Mouse (Mus musculus) heart, embryonic 13.5 days (tissue): ENCODE data around the gene Aacs. TPM values are rescaled to one million over a fixed set of nuclear protein-coding genes. Genes with fewer than 3 reads are reported as not detected.
A peak's percentile ranks its signal among the peaks of the same experiment; 100 is the strongest.

Experiments used
- ATAC-seq: fragments of 200-750 bp; cut with Nextera tagmentation; 2 replicates; pipeline ENCODE4 v1.8.0; 2017; ENCODE audit warnings: moderate TSS enrichment; ENCODE audit not compliant: insufficient number of reproducible peaks, low FRiP score, low TSS enrichment; ENCODE audit errors: extremely low read depth
- H3K27ac ChIP-seq: fragments of 300-500 bp; sonication (generic); replicated peaks from 2 replicates; pipeline ENCODE4 v1.5.1; 2015; ENCODE audit warnings: moderate library complexity, mild to moderate bottlenecking, inconsistent platforms
- H3K27me3 ChIP-seq: fragments of 300-500 bp; sonication (generic); replicated peaks from 2 replicates; pipeline ENCODE4 v1.6.1; 2015; ENCODE audit warnings: mild to moderate bottlenecking, inconsistent platforms
- H3K36me3 ChIP-seq: fragments of 300-500 bp; sonication (generic); 2 replicates; pipeline ENCODE4 v1.6.1; 2015; ENCODE audit warnings: mild to moderate bottlenecking, inconsistent platforms
- H3K4me1 ChIP-seq: fragments of 300-500 bp; sonication (generic); 2 replicates; pipeline ENCODE4 v1.6.1; 2015; ENCODE audit warnings: inconsistent platforms
- H3K4me2 ChIP-seq: fragments of 300-500 bp; sonication (generic); 2 replicates; pipeline ENCODE4 v1.6.1; 2015; ENCODE audit warnings: inconsistent platforms, mild to moderate bottlenecking, moderate library complexity
- H3K4me3 ChIP-seq: fragments of 300-500 bp; sonication (generic); 2 replicates; pipeline ENCODE4 v1.5.1; 2015; ENCODE audit warnings: moderate library complexity, mild to moderate bottlenecking, inconsistent platforms
- H3K9ac ChIP-seq: fragments of 300-500 bp; sonication (generic); 2 replicates; pipeline ENCODE4 v1.6.1; 2015; ENCODE audit warnings: inconsistent platforms, mild to moderate bottlenecking, moderate library complexity
- H3K9me3 ChIP-seq: fragments of 300-500 bp; sonication (generic); 2 replicates; pipeline ENCODE4 v1.6.1; 2016; ENCODE audit warnings: inconsistent platforms
- WGBS: fragments of 180-500 bp; shearing (Covaris S2); methylation state at CpG from one replicate; pipeline ENCODE4 v1.1.7; 2015; ENCODE audit warnings: mixed read lengths; 5-methylcytosine and 5-hydroxymethylcytosine counted together
- polyA plus RNA-seq: library from polyadenylated mRNA; unstranded; fragments of >200 nt; fragmentation: Nextera tagmentation; extraction: Ambion mirVana; gene quantifications from 2 replicates; pipeline ENCODE4 v1.2.1, GENCODE M21; 2015

The Aacs gene
- polyA plus RNA-seq, 1 experiment from 2014 or later = 15.3 TPM

DNA sequence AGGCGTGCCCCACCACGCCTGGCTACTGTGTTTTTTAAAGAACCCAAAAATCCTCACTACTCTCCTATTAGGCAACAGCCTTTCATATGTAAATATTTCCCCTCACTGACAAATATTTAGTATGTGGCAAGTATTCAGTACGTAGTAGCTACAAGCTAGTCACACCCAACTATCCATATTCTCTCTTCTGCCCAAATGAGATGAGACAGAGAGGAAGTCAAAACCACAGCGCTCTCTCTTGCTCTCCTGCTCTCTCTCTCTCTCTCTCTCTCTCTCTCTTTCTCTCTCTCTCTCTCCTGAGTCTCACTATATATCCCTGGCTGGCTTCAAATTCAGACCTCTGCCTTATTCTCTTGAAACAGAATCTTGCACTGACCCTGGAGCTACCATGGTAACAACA, 31.1 kb upstream of the Aacs start:
- Histone ChIP-seq H3K9ac (no peak overlapping the region), H3K4me1 (peaks cover 34% of the 10 kb centered on the region), H3K4me2 (no peak overlapping the region), H3K36me3 (peaks cover 14% of the 10 kb centered on the region), H3K27me3 (no peaks in the 10 kb centered on the region), H3K9me3 (no peaks in the 10 kb centered on the region), H3K4me3 (no peak overlapping the region), H3K27ac (no peak overlapping the region)
- WGBS = 96% methylated on average over 4 of the region's 4 CpGs
- no peak for ATAC-seq

- Histone ChIP-seq H3K9ac (no peak overlapping the region; the same call in 1 of the 2 replicates), H3K36me3 (peaks cover 14% of the 10 kb centered on the region), H3K9me3 (no peaks in the 10 kb centered on the region), H3K27me3 (no peaks in the 10 kb centered on the region), H3K4me1 (peaks cover 28% of the 10 kb centered on the region), H3K4me2 (no peak overlapping the region), H3K27ac (no peak overlapping the region), H3K4me3 (no peak overlapping the region)
- ATAC-seq = no peak
- 74% methylated on average over 7 of the region's 7 CpGs for WGBS
Measured at GRCm38 (mm10) chr5:125446344-125446743, 29.3 kb upstream of the Aacs start.

GRCm38 (mm10) chr5:125448026-125448425, 27.6 kb upstream of the Aacs start:
- Histone ChIP-seq H3K4me1 (peaks cover 20% of the 10 kb centered on the region), H3K9ac (no peak overlapping the region), H3K4me2 (no peak overlapping the region), H3K4me3 (no peak overlapping the region), H3K27ac (no peak overlapping the region), H3K9me3 (no peaks in the 10 kb centered on the region), H3K27me3 (no peaks in the 10 kb centered on the region), H3K36me3 (peaks cover 29% of the 10 kb centered on the region)
- no peak for ATAC-seq
- WGBS = 60% methylated on average over 3 of the region's 3 CpGs

- no peaks in the 10 kb centered on the region for H3K9me3 ChIP-seq
- H3K4me3 ChIP-seq = no peak overlapping the region
- H3K27ac ChIP-seq = no peak overlapping the region
- no peak overlapping the region for H3K9ac ChIP-seq
- no peak for ATAC-seq
- H3K27me3 ChIP-seq = no peaks in the 10 kb centered on the region
- peaks cover 18% of the 10 kb centered on the region for H3K4me1 ChIP-seq
- H3K36me3 ChIP-seq = peaks cover 31% of the 10 kb centered on the region
- no peak overlapping the region for H3K4me2 ChIP-seq
- WGBS = 81% methylated on average over 4 of the region's 4 CpGs
Measured at GRCm38 (mm10) chr5:125448631-125449030, 27.0 kb upstream of the Aacs start.

DNA sequence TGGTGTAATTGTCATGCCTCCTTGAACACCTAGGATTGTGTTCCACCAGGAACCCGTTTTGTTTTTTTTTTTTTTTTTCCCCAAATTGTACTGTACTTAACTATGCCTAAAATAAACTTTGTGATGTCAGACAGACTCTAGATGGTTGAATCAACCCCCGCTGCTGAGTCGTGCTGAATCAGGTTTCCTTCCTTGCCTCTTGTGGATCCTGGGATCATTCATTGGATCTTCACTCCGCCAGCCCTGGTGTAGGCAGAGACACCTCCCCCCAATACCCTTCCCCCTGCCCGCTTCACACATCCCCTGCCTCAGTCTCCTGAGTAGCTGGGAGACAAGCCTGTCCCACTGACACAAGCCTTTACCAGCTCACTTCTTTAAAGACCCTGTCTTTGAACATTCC, 26.3 kb upstream of the Aacs start:
- ATAC-seq = no peak
- H3K27ac ChIP-seq = no peak overlapping the region
- H3K36me3 ChIP-seq = peaks cover 34% of the 10 kb centered on the region
- no peak overlapping the region for H3K4me2 ChIP-seq
- no peaks in the 10 kb centered on the region for H3K9me3 ChIP-seq
- H3K9ac ChIP-seq = peak overlapping the region; percentile 37; the same call in 1 of the 2 replicates
- 56% methylated on average over 5 of the region's 5 CpGs for WGBS
- no peak overlapping the region for H3K4me3 ChIP-seq
- peaks cover 18% of the 10 kb centered on the region for H3K4me1 ChIP-seq
- no peaks in the 10 kb centered on the region for H3K27me3 ChIP-seq

- Histone ChIP-seq H3K4me2 (no peak overlapping the region), H3K9ac (no peak overlapping the region), H3K27me3 (no peaks in the 10 kb centered on the region), H3K4me1 (peaks cover 18% of the 10 kb centered on the region), H3K36me3 (peaks cover 50% of the 10 kb centered on the region), H3K27ac (no peak overlapping the region), H3K4me3 (no peak overlapping the region), H3K9me3 (no peaks in the 10 kb centered on the region)
- WGBS = 85% methylated on average over 9 of the region's 9 CpGs
- ATAC-seq = no peak
Measured at GRCm38 (mm10) chr5:125452573-125452972, 23.0 kb upstream of the Aacs start.

GRCm38 (mm10) chr5:125456100-125456499, 19.5 kb upstream of the Aacs start:
- Histone ChIP-seq H3K4me3 (no peak overlapping the region), H3K4me2 (no peak overlapping the region), H3K9ac (no peak overlapping the region), H3K27ac (no peak overlapping the region), H3K4me1 (no peaks in the 10 kb centered on the region), H3K9me3 (no peaks in the 10 kb centered on the region), H3K36me3 (peaks cover 55% of the 10 kb centered on the region), H3K27me3 (no peaks in the 10 kb centered on the region)
- 84% methylated on average over 6 of the region's 6 CpGs for WGBS
- no peak for ATAC-seq

DNA sequence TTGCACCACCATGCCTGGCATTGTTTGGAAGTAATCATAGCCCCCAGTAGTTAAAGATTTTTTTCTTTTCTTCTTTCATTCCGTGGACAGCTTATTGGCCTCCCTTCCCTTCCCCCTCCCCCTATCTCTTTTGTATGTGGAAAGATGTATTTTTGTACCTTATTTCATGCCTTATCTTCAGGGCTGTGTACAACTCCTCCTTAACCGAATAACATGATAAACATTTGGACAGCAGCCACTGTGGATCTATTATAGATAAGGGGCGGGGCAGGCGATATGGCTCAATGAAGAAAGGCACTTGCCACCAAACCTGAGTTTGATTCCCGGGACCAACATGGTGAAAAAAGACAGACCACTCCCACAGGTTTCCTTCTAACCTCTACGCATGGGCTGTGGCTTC, 18.1 kb upstream of the Aacs start:
- no peaks in the 10 kb centered on the region for H3K9me3 ChIP-seq
- no peak overlapping the region for H3K4me2 ChIP-seq
- no peak for ATAC-seq
- no peak overlapping the region for H3K4me3 ChIP-seq
- no peak overlapping the region for H3K27ac ChIP-seq
- peaks cover 45% of the 10 kb centered on the region for H3K36me3 ChIP-seq
- 82% methylated on average over 6 of the region's 6 CpGs for WGBS
- H3K4me1 ChIP-seq = no peaks in the 10 kb centered on the region
- H3K27me3 ChIP-seq = no peaks in the 10 kb centered on the region
- no peak overlapping the region for H3K9ac ChIP-seq

DNA sequence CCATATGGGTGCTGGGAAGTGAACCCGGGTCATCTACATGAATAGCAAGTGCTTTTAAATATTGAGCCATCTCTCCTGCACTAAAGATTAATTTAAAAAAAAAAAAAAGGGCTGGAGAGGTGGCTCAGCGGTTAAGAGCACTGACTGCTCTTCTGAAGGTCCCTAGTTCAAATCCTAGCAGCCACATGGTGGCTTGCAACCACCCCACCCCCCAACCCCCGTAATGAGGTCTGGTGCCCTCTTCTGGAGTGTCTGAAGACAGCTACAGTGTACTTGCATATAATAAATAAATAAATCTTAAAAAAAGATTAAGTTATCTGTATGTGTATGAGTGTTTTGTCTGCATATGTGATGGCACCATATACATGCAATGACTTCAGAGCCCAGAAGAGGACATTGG, 15.0 kb upstream of the Aacs start:
- H3K4me3 ChIP-seq = no peak overlapping the region
- no peak for ATAC-seq

GRCm38 (mm10) chr5:125461868-125462445, 13.7 kb upstream of the Aacs start:
- H3K4me3 ChIP-seq = no peak overlapping the region
- no peaks in the 10 kb centered on the region for H3K9me3 ChIP-seq
- no peak overlapping the region for H3K4me2 ChIP-seq
- 0 out of 2 replicates have a peak, but pooled peaks cover 9% of the 10 kb centered on the region for H3K36me3 ChIP-seq
- no peak for ATAC-seq
- 31% methylated on average over 10 of the region's 10 CpGs for WGBS
- H3K27ac ChIP-seq = no peak overlapping the region
- peaks cover 5% of the 10 kb centered on the region for H3K4me1 ChIP-seq
- 0 out of 2 replicates have a peak overlapping the region, but pooled peaks have one; percentile 56 for H3K9ac ChIP-seq
- H3K27me3 ChIP-seq = no peaks in the 10 kb centered on the region

More for the DNA sequence above, 15.0 kb upstream of the Aacs start:
- H3K4me2 ChIP-seq = no peak overlapping the region
- peaks cover 18% of the 10 kb centered on the region for H3K36me3 ChIP-seq
- H3K4me1 ChIP-seq = peaks cover 5% of the 10 kb centered on the region
- WGBS = 83% methylated on average over 3 of the region's 3 CpGs
- no peak overlapping the region for H3K27ac ChIP-seq
- H3K9ac ChIP-seq = no peak overlapping the region
- H3K27me3 ChIP-seq = no peaks in the 10 kb centered on the region
- no peaks in the 10 kb centered on the region for H3K9me3 ChIP-seq

DNA sequence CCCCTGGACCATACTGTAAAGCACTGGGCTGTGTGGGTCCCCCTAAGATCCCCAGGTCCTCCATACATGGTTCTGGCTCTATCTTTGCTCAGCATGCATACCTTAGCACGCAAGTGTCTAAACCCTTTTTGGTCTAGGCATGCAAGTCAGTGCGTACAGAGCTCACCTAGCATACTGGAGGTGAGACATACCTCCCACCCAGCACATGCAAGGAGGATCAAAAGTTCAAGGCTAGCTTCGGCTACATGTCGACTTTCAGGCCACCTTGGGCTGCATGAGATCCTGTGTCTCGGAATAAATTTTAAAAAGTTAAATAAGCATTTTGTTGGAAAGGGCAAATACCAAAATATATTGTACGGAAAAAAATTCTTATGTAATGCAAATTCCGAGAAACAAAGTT, 10.4 kb upstream of the Aacs start:
- Histone ChIP-seq H3K27ac (0 out of 2 replicates have a peak overlapping the region, but pooled peaks have one; percentile 1), H3K9me3 (no peaks in the 10 kb centered on the region), H3K27me3 (no peaks in the 10 kb centered on the region), H3K4me1 (peaks cover 5% of the 10 kb centered on the region), H3K9ac (peak overlapping the region; percentile 59), H3K4me3 (peak overlapping the region; percentile 44), H3K36me3 (no peaks in the 10 kb centered on the region), H3K4me2 (peak overlapping the region; percentile 71)
- no peak for ATAC-seq
- 39% methylated on average over 7 of the region's 7 CpGs for WGBS

GRCm38 (mm10) chr5:125465701-125466106, 9.9 kb upstream of the Aacs start:
- Histone ChIP-seq H3K9me3 (no peaks in the 10 kb centered on the region), H3K4me3 (peak overlapping the region; percentile 44), H3K27ac (no peak overlapping the region), H3K4me1 (peaks cover 5% of the 10 kb centered on the region), H3K27me3 (no peaks in the 10 kb centered on the region), H3K4me2 (peak overlapping the region; percentile 71), H3K9ac (peak overlapping the region; percentile 73), H3K36me3 (no peaks in the 10 kb centered on the region)
- ATAC-seq = peak; percentile 98
- WGBS = 0% methylated on average over 25 of the region's 25 CpGs
